Mouse (Mus musculus) heart, postnatal 0 days (tissue): ENCODE measurements at regions not wholly inside any gene's neighbourhood (a gene's known extent, or its start where the extent isn't known, plus 50 kb on each side); places are given as distances from the start of the nearest gene placed in this dataset.

ENCODE experiments used
- ATAC-seq: fragments of 200-750 bp; cut with Nextera tagmentation; 2 replicates; pipeline ENCODE4 v1.8.0; 2017; ENCODE audit warnings: low read depth, moderate number of reproducible peaks, moderate library complexity; ENCODE audit not compliant: insufficient read depth
- DNase-seq: peaks from one replicate; pipeline ENCODE4 v3.0.0-alpha.2; 2016; ENCODE audit warnings: low spot score
- H3K27ac ChIP-seq: fragments of 300-500 bp; sonication (generic); 2 replicates; pipeline ENCODE4 v1.5.1; 2014; ENCODE audit warnings: low read depth, mild to moderate bottlenecking
- H3K27me3 ChIP-seq: fragments of 300-500 bp; sonication (generic); 2 replicates; pipeline ENCODE4 v1.6.1; 2014; ENCODE audit warnings: low read length, mixed read lengths; ENCODE audit not compliant: control insufficient read depth, insufficient read depth
- H3K36me3 ChIP-seq: fragments of 300-500 bp; sonication (generic); replicated peaks from 2 replicates; pipeline ENCODE4 v1.6.1; 2014; ENCODE audit warnings: low read length, mixed read lengths; ENCODE audit not compliant: control insufficient read depth, insufficient read depth
- H3K4me1 ChIP-seq: fragments of 300-500 bp; sonication (generic); 2 replicates; pipeline ENCODE4 v1.6.1; 2014; ENCODE audit warnings: antibody characterized with exemption; ENCODE audit not compliant: control insufficient read depth, insufficient read depth
- H3K4me2 ChIP-seq: fragments of 300-500 bp; sonication (generic); 2 replicates; pipeline ENCODE4 v1.6.1; 2014; ENCODE audit warnings: low read depth, mild to moderate bottlenecking, low read length, moderate library complexity
- H3K4me3 ChIP-seq: fragments of 300-500 bp; sonication (generic); 2 replicates; pipeline ENCODE4 v1.5.1; 2014; ENCODE audit warnings: low read depth, low read length
- H3K9ac ChIP-seq: fragments of 300-500 bp; sonication (generic); replicated peaks from 2 replicates; pipeline ENCODE4 v1.6.1; 2014; ENCODE audit warnings: low read depth, low read length, mixed read lengths
- H3K9me3 ChIP-seq: fragments of 300-500 bp; sonication (generic); replicated peaks from 2 replicates; pipeline ENCODE4 v1.6.1; 2016; ENCODE audit warnings: low read length; ENCODE audit not compliant: control insufficient read depth
- CTCF ChIP-seq: IDR thresholded peaks from 2 replicates; pipeline ENCODE4 v1.5.1; 2016; ENCODE audit warnings: antibody characterized with exemption, control low read depth, low read depth
- EP300 ChIP-seq: IDR thresholded peaks from 2 replicates; pipeline ENCODE4 v1.6.1; 2016; ENCODE audit warnings: antibody characterized with exemption, low read depth
- WGBS: fragments of 180-500 bp; shearing (Covaris S2); extraction: QIAGEN DNeasy Blood & Tissue Kit; methylation state at CpG from one replicate; pipeline ENCODE4 v1.1.7; 2014; 5-methylcytosine and 5-hydroxymethylcytosine counted together

DNA sequence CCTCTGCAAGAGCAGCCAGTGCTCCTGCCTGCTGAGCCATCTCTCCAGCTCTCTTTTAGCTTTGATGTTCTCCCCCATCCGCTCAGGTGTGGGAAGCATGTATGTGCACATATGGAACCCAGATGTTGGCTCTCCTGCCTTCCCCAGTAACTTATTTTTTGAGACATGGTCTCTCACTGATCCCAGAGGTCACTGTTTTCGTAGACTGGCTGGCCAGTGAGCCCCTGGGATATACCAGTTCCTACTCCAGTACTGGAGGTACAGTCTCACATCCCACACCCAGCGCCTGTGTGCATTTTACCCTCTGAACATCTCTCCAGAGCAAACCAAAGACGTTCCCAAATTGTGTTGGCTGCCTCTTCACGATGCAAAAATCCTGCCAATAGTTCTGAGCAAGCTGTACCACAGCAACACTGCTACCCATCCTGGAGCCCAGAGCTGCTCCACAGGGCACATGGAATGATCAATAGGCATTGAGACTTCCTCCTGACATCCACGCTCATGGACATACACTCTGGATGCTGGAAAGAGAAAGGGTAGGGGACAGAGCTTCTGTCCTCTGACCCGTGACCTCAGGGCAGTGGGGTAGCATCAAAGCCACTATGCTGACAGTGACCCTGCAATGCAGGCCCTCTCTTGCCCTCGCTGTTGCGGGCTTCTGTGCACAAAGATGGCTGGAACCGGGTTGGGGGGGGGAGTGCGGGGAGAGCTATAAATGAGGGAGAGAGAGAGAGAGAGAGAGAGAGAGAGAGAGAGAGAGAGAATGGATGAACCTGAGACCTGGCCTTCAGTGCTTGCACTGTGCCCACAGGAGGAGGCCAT is 171.8 kb upstream of the Rapgef5 start:
- no peaks in the 10 kb centered on the region for H3K4me1 ChIP-seq
- H3K27me3 ChIP-seq, result no peaks in the 10 kb centered on the region
- H3K27ac ChIP-seq, result no peak overlapping the region
- no peak for TF ChIP-seq EP300
- no peak overlapping the region for H3K9ac ChIP-seq
- H3K36me3 ChIP-seq, result no peaks in the 10 kb centered on the region
- DNase-seq, result no peak
- H3K9me3 ChIP-seq, result no peaks in the 10 kb centered on the region
- WGBS, result 74% methylated on average over 11 of the region's 11 CpGs
- H3K4me2 ChIP-seq, result no peak overlapping the region
- no peak overlapping the region for H3K4me3 ChIP-seq
- ATAC-seq, result no peak

DNA sequence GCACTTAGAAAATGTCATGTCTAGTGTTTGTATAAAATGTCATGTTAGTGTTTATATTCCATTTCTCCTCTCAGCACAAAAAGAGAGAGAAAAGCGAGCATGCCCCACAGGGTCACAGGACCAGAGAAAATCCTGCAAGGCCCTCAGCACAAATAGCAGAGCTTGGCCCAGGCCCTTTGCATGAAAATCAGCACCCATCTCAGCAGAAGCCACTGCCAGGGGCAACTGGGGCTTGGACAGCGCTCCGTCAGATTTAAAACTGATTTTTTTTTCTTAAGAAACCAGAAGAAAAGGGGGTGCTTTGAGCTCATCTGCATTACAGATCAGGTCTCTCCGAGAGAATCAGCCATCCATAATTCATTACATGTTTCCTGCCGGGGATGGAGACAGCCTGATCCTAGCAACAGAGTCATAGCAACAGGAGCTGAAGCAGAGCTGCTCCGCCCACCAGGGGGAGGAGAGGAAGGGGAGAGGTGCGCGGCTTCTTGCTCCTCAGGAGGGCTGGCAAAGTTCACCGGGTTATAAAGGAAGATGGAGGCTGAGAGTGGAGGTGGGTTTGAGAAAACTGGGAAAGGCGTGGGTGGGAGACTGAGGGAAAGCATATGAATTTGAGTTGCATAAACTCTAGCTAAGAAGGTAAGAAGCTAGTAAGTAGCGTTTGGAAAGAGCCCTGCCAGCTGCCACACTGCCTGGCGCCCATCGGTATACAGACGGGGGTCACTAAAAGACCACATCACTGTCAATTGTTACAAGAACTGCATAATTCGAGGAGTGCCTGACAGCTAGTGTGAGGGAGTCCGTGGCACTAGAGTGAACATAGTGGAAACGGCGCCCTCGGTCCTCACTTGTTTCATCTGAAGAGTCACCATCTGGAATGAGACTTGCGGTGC is 170.9 kb upstream of the Rapgef5 start:
- ATAC-seq (no peak), DNase-seq (no peak)
- Histone ChIP-seq H3K4me3 (no peak overlapping the region), H3K4me2 (no peak overlapping the region), H3K4me1 (no peaks in the 10 kb centered on the region), H3K9me3 (no peaks in the 10 kb centered on the region), H3K9ac (no peak overlapping the region), H3K36me3 (no peaks in the 10 kb centered on the region), H3K27ac (no peak overlapping the region), H3K27me3 (no peaks in the 10 kb centered on the region)
- TF ChIP-seq CTCF, result no peak
- WGBS, result 31% methylated on average over 20 of the region's 20 CpGs

DNA sequence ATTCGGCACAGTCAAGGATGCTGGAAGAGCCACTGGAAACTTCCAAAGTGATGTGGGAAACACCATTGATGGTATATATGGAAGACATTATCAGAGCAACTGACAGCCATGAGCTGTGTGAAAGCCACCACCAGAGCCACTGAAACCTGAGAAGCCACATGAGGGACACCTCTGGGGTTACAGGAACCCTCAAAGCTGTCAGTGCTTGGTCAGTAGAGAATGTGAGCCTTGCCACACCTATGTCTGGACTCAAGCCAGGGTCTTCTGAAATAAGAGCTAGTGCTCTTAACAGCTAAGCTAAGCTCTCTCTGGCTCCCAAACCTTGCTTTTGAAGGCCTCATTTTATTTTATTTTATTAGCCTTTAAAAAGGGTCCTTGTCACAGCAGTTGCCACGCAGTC is 170.2 kb upstream of the Rapgef5 start:
- Histone ChIP-seq H3K27ac (no peak overlapping the region), H3K27me3 (no peaks in the 10 kb centered on the region), H3K36me3 (no peaks in the 10 kb centered on the region), H3K4me1 (no peaks in the 10 kb centered on the region), H3K4me3 (no peak overlapping the region), H3K9me3 (no peaks in the 10 kb centered on the region), H3K9ac (no peak overlapping the region), H3K4me2 (no peak overlapping the region)
- 68% methylated on average over 2 of the region's 2 CpGs for WGBS
- DNase-seq, result no peak
- TF ChIP-seq EP300 (no peak), CTCF (no peak)
- ATAC-seq, result no peak

- TF ChIP-seq CTCF (no peak), EP300 (no peak)
- no peaks in the 10 kb centered on the region for H3K36me3 ChIP-seq
- ATAC-seq (no peak), DNase-seq (no peak)
- no peak overlapping the region for H3K27ac ChIP-seq
- 57% methylated on average over 3 of the region's 3 CpGs for WGBS
- H3K9me3 ChIP-seq, result no peaks in the 10 kb centered on the region
- H3K4me1 ChIP-seq, result no peaks in the 10 kb centered on the region
- no peaks in the 10 kb centered on the region for H3K27me3 ChIP-seq
- no peak overlapping the region for H3K4me3 ChIP-seq
- no peak overlapping the region for H3K9ac ChIP-seq
- no peak overlapping the region for H3K4me2 ChIP-seq
These were observed 169.1 kb upstream of the Rapgef5 start for GRCm38 (mm10) chr12:117347135-117347534.

GRCm38 (mm10) chr12:117348516-117348915 is 167.8 kb upstream of the Rapgef5 start:
- Histone ChIP-seq H3K4me1 (no peaks in the 10 kb centered on the region), H3K36me3 (no peaks in the 10 kb centered on the region), H3K4me2 (no peak overlapping the region), H3K4me3 (no peak overlapping the region), H3K9me3 (no peaks in the 10 kb centered on the region), H3K27me3 (no peaks in the 10 kb centered on the region), H3K9ac (no peak overlapping the region), H3K27ac (no peak overlapping the region)
- ATAC-seq (no peak), DNase-seq (no peak)
- 83% methylated on average over 3 of the region's 3 CpGs for WGBS
- TF ChIP-seq EP300 (no peak), CTCF (no peak)
